Mouse (Mus musculus): ENCODE data around the gene Rnf220. TPM values are rescaled to one million over a fixed set of nuclear protein-coding genes. Genes with fewer than 3 reads are reported as not detected.

Gene Rnf220
- polyA plus RNA-seq, 1 experiment from 2014 or later, result 17.3 TPM

DNA sequence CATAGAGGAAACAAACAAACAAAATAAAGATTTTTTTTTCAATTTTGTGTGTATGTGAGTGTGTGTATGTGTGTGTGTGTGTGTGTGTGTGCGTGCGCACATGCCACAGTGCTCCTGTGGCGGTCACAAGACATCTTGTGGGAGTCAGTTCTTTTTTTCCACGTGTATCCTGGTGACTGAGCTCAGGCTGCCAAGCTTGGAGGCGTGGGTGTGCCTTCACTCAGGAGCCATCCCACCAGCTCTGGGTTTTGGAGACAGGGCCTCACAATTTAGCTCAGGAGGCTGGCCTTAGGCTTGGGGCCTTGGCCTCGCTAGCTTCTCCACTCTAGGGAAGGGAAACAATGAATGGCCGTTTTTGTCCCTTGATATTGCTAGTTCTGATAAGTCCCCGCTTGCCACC is 272.7 kb downstream of the Rnf220 start:
- TF ChIP-seq EP300 (IDR thresholded peaks at IDR 0.05; ENCODE audit: low read depth) (no peak), CTCF (IDR thresholded peaks at IDR 0.05; ENCODE audit: low read depth) (no peak)
- Histone ChIP-seq H3K9ac (replicated peaks) (no peak overlapping the region), H3K4me1 (ENCODE audit: insufficient read depth) (no peaks in the 10 kb centered on the region), H3K27ac (ENCODE audit: low read depth) (no peak overlapping the region), H3K9me3 (ENCODE audit: low read length) (no peaks in the 10 kb centered on the region), H3K4me2 (ENCODE audit: low read depth, low read length) (no peak overlapping the region), H3K4me3 (ENCODE audit: low read depth, low read length) (no peak overlapping the region), H3K36me3 (replicated peaks; ENCODE audit: insufficient read depth, low read length) (no peaks in the 10 kb centered on the region), H3K27me3 (ENCODE audit: insufficient read depth, low read length) (no peaks in the 10 kb centered on the region)
- ATAC-seq (no peak), DNase-seq (no peak)
- 70% methylated on average over 8 of the region's 8 CpGs for WGBS (ENCODE audit: insufficient replicate concordance)

DNA sequence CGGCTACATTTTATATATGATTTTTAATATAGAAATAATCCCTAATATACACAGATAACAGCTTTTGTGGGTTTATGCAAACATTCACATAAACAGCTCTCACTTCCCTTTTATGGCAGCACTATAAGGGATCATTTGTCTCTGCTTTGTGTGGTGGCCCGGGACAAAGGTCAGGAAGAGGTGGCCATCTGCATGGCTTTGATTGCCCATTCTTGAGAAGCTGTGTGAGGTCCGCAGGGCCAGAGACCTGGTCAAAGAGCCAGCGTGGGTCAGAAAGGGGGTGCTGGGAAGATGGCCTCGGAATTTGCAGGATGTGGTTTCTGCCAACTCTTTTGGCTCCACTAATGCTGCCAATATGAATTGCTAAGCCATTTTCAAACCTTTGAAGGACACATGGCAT is 273.9 kb downstream of the Rnf220 start:
- ATAC-seq, result no peak
- Histone ChIP-seq H3K9me3 (ENCODE audit: low read length) (no peaks in the 10 kb centered on the region), H3K27me3 (ENCODE audit: insufficient read depth, low read length) (no peaks in the 10 kb centered on the region), H3K4me3 (ENCODE audit: low read depth, low read length) (no peak overlapping the region), H3K4me2 (ENCODE audit: low read depth, low read length) (no peak overlapping the region), H3K36me3 (replicated peaks; ENCODE audit: insufficient read depth, low read length) (no peaks in the 10 kb centered on the region), H3K9ac (replicated peaks) (no peak overlapping the region), H3K4me1 (ENCODE audit: insufficient read depth) (no peaks in the 10 kb centered on the region), H3K27ac (ENCODE audit: low read depth) (no peak overlapping the region)
- 44% methylated on average over 5 of the region's 5 CpGs for WGBS (ENCODE audit: insufficient replicate concordance)
- no peak for TF ChIP-seq EP300 (IDR thresholded peaks at IDR 0.05; ENCODE audit: low read depth)
- TF ChIP-seq CTCF (IDR thresholded peaks at IDR 0.05; ENCODE audit: low read depth), result no peak
- no peak for DNase-seq

DNA sequence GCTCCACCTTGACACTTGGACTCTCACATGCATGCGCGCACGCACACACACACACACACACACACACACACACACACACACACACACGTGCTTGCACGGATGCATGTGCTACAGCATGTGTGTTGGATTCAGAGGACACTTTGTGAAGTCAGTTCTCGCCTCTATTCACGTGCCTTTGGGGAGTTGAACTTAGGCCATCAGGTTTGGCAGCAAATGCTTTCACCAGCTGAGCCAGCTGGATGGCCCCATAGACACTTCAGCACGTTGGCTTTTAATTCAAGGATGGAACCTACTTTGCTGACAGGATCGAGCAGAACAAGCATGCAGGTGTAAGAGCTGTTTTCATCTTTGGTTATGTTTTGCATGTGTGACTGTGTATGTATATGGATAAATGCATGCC is 275.0 kb downstream of the Rnf220 start:
- Histone ChIP-seq H3K9me3 (ENCODE audit: low read length) (no peaks in the 10 kb centered on the region), H3K27ac (ENCODE audit: low read depth) (no peak overlapping the region), H3K4me2 (ENCODE audit: low read depth, low read length) (no peak overlapping the region), H3K4me3 (ENCODE audit: low read depth, low read length) (no peak overlapping the region), H3K9ac (replicated peaks) (no peak overlapping the region), H3K4me1 (ENCODE audit: insufficient read depth) (no peaks in the 10 kb centered on the region), H3K36me3 (replicated peaks; ENCODE audit: insufficient read depth, low read length) (no peaks in the 10 kb centered on the region), H3K27me3 (ENCODE audit: insufficient read depth, low read length) (no peaks in the 10 kb centered on the region)
- TF ChIP-seq CTCF (IDR thresholded peaks at IDR 0.05; ENCODE audit: low read depth), result no peak
- TF ChIP-seq EP300 (IDR thresholded peaks at IDR 0.05; ENCODE audit: low read depth), result no peak
- DNase-seq (no peak), ATAC-seq (no peak)
- WGBS (ENCODE audit: insufficient replicate concordance), result 75% methylated on average over 9 of the region's 9 CpGs

Other genes starting within 250 kb of the Rnf220 start
- gene Tmem53, start 245.1 kb downstream of the Rnf220 start, polyA plus RNA-seq (2015; fragmentation: Nextera tagmentation; extraction: Ambion mirVana), result 48.6 and 57.1 TPM in 2 replicates
- not detected in 2 replicates for gene Armh1, start 244.9 kb downstream of the Rnf220 start, polyA plus RNA-seq (2015; fragmentation: Nextera tagmentation; extraction: Ambion mirVana)
- gene Eri3, start 53.3 kb upstream of the Rnf220 start, polyA plus RNA-seq (2015; fragmentation: Nextera tagmentation; extraction: Ambion mirVana), result 27.8 and 30.5 TPM in 2 replicates
- gene Dmap1, start 185.2 kb upstream of the Rnf220 start, polyA plus RNA-seq (2015; fragmentation: Nextera tagmentation; extraction: Ambion mirVana), result 14.6 TPM in 2 replicates
- gene Gm12845, start 227.4 kb upstream of the Rnf220 start, polyA plus RNA-seq (2015; fragmentation: Nextera tagmentation; extraction: Ambion mirVana), result not detected in 2 replicates

Data from liver, postnatal 0 days (tissue).